Mouse (Mus musculus) spleen, adult 2 months (tissue): Measurements from ENCODE around the gene Itpr1.

Source experiments
- CTCF ChIP-seq: fragments of 200-500 bp; IDR thresholded peaks from 2 replicates; pipeline ENCODE4 v1.5.1; 2011; ENCODE audit warnings: mild to moderate bottlenecking, inconsistent platforms; ENCODE audit not compliant: insufficient read depth, insufficient read length, insufficient replicate concordance; ENCODE audit errors: extremely low read depth
- POLR2A ChIP-seq: fragments of 200-500 bp; IDR thresholded peaks from 2 replicates; pipeline ENCODE4 v1.6.1; 2011; ENCODE audit warnings: low read depth, low read length, inconsistent platforms

GRCm38 (mm10) chr6:108248519-108248918 is 35.6 kb downstream of the Itpr1 start:
- TF ChIP-seq CTCF (no peak), POLR2A (no peak)
